Mouse (Mus musculus): ENCODE results near the gene Fbxo47.
"Not testable (repeated sequence)": the region's sequence is repeated elsewhere in the genome, so short reads cannot be mapped to it uniquely, and the experiment has no call there.

Gene Fbxo47

DNA sequence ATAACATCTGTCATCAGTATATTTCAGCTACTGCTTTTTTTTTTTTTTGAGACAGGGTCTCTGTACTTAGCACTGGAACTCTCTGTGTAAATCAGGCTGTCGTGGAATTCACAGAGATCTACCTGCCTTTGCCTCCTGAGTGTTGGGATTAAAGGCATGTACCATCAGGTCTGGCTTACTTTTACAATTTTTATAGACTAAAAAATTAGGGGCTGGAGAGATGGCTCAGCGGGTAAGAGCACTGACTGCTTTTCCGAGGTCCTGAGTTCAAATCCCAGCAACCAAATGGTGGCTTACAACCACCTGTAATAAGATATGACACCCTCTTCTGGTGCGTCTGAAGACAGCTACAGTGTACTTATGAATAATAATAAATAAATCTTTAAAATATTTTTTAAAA lies 3.6 kb downstream of the Fbxo47 start:
- no peak for DNase-seq (ENCODE audit: low spot score in 2 of 2)

DNA sequence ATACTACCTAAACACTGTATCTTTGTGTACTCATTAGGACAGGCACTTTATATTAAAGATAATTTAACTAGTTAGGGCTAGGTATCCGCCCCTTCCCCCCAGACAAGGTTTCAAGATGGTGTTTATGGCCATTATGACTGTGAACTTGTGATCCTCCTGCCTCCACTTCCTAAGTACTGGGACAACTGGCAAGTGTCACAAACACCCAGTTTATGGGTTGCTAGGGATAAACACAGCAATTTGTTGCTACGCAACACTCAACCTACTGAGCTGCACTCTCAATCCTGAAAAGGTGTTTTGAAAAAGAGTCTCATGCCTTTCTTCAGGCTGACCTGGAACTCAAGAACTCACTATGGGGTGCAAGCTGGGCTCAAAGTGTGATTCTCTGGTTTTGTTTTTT lies 6.6 kb downstream of the Fbxo47 start:
- no peak for DNase-seq (ENCODE audit: low spot score in 2 of 2)

DNA sequence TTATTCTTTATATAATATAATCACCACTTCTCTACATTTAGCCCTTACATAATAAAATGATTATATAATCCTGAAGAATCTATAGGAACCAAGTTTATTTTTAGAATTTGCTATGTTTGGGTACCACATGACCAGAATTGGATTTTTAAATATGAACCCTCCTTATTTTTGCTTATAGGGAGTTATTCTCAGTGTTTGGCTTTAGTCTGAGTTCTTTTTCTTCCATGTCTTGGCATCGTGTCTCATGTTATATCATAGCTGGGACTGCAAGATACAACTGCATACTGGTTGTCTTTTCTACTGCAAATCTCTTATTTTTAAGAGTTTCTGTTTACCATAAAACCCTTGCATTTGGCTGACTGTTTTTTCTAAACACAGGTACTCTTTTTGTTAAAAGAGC lies 9.6 kb downstream of the Fbxo47 start:
- DNase-seq (ENCODE audit: low spot score in 2 of 2), result no peak

DNA sequence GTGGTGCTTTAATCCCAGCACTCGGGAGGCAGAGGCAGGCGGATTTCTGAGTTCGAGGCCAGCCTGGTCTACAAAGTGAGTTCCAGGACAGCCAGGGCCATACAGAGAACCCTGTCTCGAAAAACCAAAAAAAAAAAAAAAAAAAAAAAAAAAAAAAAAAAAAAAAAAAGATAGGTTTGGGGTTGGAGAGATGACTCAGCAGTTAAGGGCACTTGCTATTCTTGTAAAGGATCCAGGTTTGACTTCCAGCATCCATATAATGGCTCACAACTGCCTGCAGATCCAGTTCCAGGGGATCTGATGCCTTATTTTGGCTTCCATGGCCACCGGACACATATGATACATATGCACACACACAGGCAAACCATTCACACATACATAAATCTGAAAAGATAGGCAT lies 11.6 kb downstream of the Fbxo47 start:
- DNase-seq (ENCODE audit: low spot score in 2 of 2), result not testable (repeated sequence)

DNA sequence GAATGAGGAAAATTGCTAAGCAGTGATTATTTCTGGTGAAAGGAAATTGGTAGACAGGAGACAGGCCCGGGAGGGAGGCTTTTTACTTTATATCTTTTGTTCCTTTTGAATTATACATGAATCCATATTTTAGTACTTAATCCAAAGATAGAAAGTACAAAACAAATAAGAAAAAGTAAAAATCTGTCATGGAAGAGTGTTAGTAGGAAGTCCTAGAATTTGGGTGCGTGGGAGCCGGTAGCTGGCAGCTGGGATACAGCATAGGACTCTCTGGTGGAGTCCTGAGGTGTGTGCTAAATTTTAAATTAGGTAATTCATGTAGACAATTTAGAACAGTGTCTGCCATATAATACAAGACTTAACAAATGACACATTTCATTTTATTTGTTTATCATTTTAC lies 16.4 kb downstream of the Fbxo47 start:
- DNase-seq (ENCODE audit: low spot score in 2 of 2), result no peak

DNA sequence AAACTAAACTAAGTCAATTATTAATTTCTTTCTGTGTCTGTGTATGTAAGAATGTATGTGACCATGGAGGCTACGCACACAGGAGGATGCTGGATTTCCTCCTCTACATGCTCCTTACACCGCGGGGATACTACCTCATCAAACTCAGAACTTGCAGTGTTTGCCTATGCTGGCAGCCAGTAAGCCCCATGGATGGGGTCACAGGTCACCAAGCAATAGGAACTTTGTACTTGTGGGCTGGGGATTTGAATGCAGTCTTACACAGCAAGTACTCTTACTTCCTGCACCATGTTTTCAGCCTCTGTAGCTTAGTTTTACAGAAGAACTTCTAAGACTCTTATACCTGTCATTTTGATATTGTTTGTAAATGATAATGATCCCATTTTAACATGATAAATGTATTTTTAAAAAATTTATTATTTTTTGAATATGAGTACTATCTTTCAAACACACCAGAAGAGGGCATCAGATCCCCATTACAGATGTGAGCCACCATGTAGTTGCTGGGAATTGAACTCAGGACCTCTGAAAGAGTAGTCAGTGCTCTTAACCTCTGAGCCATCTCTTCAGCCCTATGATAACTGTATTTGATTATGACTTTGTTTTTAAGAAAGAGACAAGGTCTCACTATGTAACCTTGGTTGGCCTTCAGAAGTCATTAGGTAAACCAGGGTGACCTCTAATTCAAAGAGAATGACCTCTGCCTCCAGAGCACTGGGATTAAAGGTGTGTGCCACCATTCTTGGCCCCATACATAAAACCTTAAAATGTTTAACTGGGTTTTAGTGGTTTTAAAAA lies 17.7 kb downstream of the Fbxo47 start:
- no peak for DNase-seq (ENCODE audit: low spot score in 2 of 2)

DNA sequence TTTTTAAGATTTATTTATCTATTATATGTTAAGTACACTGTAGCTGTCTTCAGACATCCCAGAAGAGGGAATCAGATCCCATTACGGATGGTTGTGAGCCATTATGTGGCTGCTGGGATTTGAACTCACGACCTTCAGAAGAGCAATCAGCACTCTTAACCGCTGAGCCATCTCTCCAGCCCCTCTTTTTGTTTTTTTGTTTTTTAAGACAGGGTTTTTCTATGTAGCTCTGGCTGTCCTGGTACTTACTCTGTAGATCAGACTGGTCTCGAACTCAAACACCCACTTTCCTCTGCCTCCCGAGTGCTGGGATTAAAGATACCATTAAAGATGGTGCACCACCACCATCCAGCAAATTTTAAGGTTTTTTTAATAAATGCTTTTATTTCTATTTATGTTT lies 18.5 kb downstream of the Fbxo47 start:
- no peak for DNase-seq (ENCODE audit: low spot score in 2 of 2)

DNA sequence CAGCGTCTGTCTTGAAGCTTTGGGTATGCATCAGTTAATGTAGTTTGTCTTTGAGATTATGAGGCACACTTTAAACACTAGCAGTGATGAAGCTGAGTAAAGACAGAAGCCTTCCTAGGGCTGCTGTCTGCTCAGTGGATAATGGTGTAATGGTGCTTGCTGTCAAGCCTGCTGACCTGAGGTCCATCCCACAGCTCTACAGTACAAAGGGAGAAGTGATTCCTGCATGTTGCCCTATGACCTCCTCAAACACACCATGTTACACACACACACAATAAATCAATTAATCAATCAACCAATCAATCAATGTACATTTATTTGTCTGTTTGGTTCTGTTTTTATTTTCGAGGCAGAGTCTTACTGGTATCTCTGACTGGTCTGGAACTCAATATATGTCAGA lies 21.8 kb downstream of the Fbxo47 start:
- no peak for DNase-seq (ENCODE audit: low spot score in 2 of 2)

DNA sequence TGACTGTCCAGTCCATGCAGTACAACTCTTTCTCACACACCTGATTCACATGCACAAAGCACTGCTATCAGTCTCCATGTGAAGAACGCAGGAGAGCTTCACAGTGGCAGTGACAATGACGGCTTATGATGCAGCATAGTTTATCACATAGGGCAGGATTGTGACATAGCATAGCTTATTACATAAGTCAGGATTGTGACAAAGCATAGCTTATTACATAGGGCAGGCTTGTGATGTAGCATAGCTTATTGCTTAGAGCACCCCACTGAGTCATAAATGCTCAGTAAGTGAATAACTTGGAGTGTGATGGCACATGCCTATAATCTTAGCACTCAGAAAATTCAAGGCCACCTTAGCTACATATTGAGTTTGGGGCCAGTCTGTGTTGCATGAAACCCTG lies 28.5 kb downstream of the Fbxo47 start:
- no peak for DNase-seq (ENCODE audit: low spot score in 2 of 2)

DNA sequence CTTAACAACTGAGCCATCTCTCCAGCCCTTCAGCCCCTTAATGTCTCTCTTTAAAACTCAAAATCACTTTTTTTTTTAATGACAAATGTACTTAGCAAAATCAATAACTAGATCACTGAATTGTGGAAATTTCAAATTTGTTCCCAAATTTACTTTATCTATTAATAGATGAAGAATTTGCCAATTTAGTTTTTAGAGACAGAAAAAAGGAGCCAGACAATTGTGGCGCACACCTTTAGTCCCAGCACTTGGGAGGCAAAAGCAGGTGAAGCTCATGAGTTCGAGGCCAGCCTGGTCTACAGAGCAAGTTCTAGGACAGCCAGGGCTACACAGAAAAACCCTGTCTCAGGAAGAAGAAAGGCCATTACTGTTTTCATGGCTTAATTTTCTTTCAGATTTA lies 32.4 kb downstream of the Fbxo47 start:
- DNase-seq (ENCODE audit: low spot score in 2 of 2), result no peak

DNA sequence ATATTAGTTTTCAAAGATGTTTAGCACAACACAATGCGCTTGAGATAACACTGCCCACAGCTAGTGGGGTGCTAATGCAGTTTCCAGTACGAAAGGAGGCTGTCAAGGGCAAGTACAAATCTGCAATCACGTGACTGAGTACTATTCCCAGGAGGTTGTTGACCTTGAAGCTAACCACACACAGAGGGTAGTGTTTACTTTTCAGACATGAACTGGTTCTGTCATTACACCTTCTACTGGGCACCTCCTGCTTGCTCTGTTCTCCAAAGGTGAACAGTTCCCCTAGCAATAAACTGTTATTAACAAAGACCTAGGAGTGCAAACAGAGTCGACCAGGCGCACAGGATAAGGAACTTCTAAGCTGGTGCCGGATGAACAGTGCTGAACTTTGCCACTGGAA lies 33.6 kb downstream of the Fbxo47 start:
- no peak for DNase-seq (ENCODE audit: low spot score in 2 of 2)

DNA sequence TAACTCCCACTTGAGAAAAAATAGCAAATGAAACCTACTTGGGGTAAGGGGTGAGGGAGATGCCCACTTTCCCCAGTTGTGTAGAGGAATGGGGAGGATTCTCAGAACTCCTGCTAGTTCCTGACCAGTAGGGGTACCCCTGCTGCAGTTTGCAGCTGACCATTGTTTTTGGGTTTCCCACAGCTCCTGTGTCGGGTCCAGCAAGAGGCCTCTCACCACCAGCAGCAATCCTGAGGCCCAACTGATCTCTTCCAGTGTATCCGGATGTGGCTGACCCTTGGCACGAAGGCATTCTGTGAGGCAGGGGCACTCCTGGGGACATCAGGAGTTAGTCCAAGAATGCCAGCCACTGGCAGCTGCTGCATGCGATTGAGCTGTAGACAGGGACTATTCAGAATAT lies 42.0 kb downstream of the Fbxo47 start:
- no peak for DNase-seq (ENCODE audit: low spot score in 2 of 2)

DNA sequence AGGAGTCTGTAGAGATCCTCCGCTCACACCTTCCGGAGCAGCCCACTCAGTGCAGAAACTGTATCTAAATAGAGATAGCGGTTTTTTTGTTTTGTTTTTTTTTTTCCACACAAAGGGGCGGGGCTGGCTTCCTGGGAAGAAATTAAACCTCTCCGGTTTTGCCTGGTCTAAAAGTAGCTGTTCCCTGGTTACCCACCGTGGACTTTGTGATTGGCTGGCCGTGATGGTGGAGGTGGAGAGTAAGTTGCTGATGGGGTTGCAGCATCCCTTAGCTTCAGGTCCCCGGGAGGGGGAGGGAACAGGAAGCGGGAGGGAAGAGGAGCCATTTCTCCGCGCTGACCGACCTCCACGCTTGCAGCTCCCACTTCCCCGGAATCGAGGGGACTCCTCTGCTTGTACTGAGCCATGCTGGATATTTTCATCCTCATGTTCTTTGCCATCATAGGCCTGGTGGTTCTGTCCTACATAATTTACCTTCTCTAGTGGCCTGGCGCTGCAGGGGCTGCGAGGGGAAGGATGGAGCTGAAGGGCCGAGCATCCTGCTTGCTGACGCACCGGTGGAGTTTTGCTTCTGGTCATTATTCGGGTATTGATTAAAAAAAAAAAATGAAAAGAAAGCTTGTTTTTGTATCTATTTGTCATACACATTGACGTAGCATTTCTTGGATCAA lies 42.8 kb downstream of the Fbxo47 start:
- DNase-seq (ENCODE audit: low spot score in 2 of 2), result peak in 1 of 2 experiments; percentile 62

DNA sequence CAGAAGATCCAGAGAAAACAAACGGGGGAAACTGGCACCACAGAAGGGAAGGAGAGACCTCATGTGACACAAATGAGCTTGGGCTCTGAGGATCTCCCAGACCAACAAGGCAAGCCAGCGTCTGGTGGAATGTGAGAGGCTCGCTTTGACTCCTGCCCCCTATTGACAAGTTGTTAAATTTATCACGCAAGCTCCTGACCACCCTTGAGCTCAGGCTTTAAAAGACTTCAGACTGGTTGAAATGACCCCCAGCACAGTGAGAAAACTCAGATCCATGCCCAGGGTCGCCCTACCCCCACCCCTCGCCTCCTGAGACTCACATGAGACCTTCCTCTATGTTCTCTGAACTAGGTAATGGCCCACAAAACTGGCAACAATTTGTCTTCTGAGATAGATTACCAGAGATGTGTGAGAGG lies 43.4 kb downstream of the Fbxo47 start, which contains the start of gene B230217C12Rik:
Gene B230217C12Rik (plus strand): TSS at position 242 of the 416 bp plus-strand sequence.
- no peak for DNase-seq (ENCODE audit: low spot score in 2 of 2)

DNA sequence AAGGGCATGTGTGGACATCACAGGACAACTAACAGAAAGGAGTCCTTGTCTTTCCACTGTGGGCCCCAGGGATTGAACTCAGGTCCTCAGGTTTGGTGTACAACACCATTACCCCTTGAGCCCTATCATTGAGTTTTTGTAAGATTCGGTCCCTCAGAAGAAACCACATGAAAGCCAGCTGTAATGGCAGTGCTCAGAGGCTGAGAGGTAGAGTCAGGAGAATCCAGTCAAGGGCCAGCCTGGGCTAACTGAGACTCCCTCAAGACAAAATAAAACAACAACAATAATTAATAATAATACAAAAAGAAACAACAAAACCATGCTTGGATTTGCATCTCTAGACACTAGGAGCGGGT lies 43.8 kb downstream of the Fbxo47 start:
- no peak for DNase-seq (ENCODE audit: low spot score in 2 of 2)

DNA sequence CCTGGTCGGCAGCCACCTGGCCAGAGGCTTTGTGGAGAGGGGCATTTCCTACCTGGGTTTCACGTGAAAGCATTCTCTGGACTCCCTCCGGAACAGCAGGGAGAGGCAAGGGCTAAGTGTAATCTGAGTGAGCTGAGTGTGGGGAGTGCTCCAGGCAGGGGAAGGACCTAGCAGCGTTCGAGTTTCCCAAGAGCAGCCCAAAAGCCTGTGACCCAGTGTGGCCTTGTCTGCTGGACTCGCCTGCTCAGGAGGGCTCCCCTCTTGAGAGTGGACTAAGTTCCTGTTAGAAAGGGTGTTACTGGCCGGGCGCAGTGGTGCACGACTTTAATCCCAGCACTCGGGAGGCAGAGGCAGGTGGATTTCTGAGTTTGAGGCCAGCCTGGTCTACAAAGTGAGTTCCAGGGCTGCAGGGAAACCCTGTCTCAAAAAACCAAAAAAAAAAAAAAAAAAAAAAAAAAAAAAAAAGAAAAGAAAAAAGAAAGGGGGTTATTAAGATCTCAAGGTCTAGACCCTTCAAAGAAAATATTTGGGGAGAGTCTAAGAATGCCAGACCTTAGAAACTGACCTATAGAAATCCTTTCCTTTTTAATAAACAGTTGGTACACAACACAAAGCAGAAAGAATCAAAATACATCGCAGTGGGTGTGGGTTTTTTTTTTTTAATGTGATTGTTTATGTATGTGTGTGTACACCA lies 44.4 kb downstream of the Fbxo47 start:
- DNase-seq (ENCODE audit: low spot score in 2 of 2), result no peak

DNA sequence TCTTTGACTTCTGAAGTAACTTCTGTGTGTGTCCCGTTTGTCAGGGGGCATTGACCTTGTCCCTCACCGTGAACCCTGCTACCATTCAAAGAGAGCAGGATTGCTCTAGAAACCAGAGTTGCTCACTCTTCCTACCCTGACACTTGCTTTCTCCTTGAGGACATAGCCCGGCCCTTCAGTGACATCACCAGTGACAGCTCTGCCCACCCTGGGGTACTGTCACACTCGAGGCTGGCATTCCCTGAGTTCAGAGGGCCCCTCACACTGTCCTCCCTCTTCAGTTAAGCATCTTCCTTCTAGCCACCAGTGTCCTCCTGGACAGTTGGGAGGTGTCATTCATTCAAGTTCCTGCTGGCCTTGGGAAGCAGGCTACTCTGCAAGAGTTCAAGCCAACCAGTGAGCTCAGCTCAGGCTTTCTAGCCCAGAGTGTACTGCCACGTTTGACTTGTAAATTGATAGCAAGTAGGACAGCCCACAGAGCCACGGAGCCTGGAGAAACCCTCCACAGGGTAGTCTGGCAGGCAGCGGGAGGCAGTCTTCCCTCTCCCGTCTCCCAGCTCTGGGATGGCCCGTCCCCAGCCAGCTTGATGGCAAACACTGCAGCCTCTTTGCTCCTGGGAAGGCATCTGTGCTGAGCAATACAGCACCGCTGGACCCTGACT lies 45.0 kb downstream of the Fbxo47 start:
- no peak for DNase-seq (ENCODE audit: low spot score in 2 of 2)

DNA sequence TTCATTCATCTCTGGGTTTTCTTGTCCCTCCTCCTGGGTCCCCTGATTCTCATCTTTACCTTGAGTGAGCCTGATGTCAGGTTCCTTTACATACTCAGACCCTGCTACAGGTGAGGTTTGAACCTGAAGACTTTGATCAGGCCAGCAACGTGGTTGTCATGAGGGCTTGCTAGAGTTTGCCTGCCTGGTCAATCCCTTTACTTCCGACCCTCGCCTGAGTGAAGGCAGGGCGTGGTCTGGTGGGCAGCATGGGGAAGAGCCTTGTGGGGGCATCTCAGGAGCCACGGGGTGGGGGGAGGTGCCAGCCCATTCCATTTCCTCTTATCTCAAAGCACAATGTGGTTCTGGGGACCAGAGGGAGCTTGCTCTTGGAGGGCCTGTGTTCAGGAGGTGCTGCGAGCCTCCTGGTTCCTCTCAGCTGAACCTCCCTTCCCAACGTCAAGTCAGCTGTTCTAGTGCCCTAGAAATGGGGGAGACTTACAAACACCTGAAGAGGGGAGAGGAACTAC lies 46.3 kb downstream of the Fbxo47 start:
- no peak for DNase-seq (ENCODE audit: low spot score in 2 of 2)

DNA sequence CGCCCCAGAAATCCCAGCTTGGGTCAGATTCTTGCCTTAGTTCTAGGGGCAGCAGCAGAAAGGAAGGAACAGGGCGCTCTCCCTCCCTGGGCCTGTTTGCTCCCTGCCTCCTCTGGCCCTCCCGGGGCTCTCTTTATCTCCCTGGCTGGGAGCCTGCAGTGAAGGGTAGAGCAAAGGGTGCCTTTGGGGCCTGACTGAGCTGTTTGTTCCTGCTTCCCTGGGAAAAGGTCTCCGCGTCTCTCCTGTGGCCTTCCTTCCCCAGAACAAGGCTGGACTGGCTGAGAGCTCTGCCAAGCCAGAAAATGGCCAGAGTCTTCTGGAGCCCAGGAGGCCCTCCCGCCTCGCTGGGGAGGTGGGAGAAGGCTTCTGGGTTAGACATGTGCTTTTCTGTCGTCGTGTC lies 46.9 kb downstream of the Fbxo47 start:
- not testable (repeated sequence) for DNase-seq (ENCODE audit: low spot score in 2 of 2)

DNA sequence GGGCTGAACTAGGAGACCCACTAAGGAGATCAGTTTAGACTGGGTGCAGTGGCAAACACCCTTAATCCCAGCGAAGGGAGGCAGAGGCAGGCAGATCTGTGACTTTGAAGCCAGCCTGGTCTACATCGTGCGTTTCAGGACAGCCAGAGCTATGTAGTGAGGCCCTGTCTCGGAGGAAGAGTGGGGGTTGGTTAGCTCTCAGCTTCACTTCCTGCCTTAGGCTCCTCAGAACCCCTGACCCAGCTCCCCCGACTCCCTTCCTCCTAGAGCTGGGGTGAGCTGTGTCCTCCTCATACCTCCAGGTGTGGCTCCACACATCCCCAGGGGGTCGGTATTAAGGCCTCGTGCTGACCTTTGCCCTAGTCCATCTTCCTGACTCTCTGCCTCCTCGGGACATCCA lies 47.4 kb downstream of the Fbxo47 start:
- no peak for DNase-seq (ENCODE audit: low spot score in 2 of 2)

DNA sequence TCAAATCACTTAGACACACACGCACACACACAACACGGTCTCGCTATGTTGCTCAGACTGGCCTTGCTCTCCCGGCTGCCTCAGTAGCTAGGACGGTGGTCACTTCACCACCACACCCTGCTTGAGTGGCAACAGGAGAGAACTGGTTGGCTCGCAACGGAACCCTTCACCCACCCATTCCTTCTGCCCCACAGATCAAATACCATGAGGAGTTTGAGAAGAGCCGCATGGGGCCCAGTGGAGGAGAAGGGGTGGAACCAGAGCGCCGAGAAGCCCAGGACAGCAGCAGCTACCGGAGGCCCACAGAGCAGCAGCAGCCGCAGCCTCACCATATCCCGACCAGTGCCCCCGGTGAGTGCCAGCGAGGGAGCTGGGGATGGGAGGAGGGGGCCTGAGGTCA lies 50.6 kb downstream of the Fbxo47 start:
- no peak for DNase-seq (ENCODE audit: low spot score in 2 of 2)

DNA sequence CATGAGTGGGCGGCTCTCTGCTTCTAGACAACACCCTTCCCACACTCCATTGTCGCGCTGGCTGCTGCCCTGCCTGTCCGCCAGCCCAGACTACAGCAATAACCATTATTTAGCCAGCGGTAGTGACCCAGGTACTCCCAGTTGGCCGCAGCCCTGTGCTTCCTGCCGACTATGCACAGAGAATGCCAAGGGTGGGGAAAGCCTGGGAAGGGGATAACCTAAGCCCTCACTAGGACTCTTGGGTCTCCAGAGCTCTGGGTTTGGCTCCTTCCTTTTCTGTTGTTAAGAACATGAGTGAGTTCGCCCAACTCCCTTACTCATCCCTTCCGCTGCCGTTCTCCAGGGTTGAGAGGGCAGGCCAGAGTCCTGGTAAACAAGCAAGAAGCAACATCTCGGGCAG lies 52.0 kb downstream of the Fbxo47 start:
- DNase-seq (ENCODE audit: low spot score in 2 of 2), result no peak
